Mouse (Mus musculus) hindbrain, postnatal 0 days (tissue): ENCODE measurements around the gene Fam83e. TPM values are rescaled to one million over a fixed set of nuclear protein-coding genes. Genes with fewer than 3 reads are reported as not detected.

Source experiments
- ATAC-seq: fragments of 200-750 bp; cut with Nextera tagmentation; 2 replicates; pipeline ENCODE4 v1.8.0; 2017; ENCODE audit warnings: mild to moderate bottlenecking, moderate TSS enrichment, moderate library complexity
- DNase-seq: peaks from one replicate; pipeline ENCODE4 v3.0.0-alpha.2; 2015; ENCODE audit warnings: low spot score
- H3K27ac ChIP-seq: fragments of 300-500 bp; sonication (generic); 2 replicates; pipeline ENCODE4 v1.5.1; 2014; ENCODE audit warnings: mild to moderate bottlenecking
- H3K27me3 ChIP-seq: fragments of 300-500 bp; sonication (generic); 2 replicates; pipeline ENCODE4 v1.6.1; 2014; ENCODE audit warnings: low read length, mixed read lengths; ENCODE audit not compliant: insufficient read depth
- H3K36me3 ChIP-seq: fragments of 300-500 bp; sonication (generic); 2 replicates; pipeline ENCODE4 v1.6.1; 2014; ENCODE audit warnings: low read length, mixed read lengths; ENCODE audit not compliant: insufficient read depth
- H3K4me1 ChIP-seq: fragments of 300-500 bp; sonication (generic); 2 replicates; pipeline ENCODE4 v1.6.1; 2014; ENCODE audit warnings: antibody characterized with exemption, low read length, mixed read lengths; ENCODE audit not compliant: insufficient read depth
- H3K4me2 ChIP-seq: fragments of 300-500 bp; sonication (generic); 2 replicates; pipeline ENCODE4 v1.6.1; 2014; ENCODE audit warnings: low read depth, mild to moderate bottlenecking, low read length, moderate library complexity, mixed read lengths
- H3K4me3 ChIP-seq: fragments of 300-500 bp; sonication (generic); 2 replicates; pipeline ENCODE4 v1.5.1; 2014; ENCODE audit warnings: low read length
- H3K9ac ChIP-seq: fragments of 300-500 bp; sonication (generic); replicated peaks from 2 replicates; pipeline ENCODE4 v1.6.1; 2014; ENCODE audit warnings: mild to moderate bottlenecking, low read length, moderate library complexity, mixed read lengths
- H3K9me3 ChIP-seq: fragments of 300-500 bp; sonication (generic); 2 replicates; pipeline ENCODE4 v1.6.1; 2016; ENCODE audit warnings: low read length, mixed read lengths
- CTCF ChIP-seq: IDR thresholded peaks from 2 replicates; pipeline ENCODE4 v1.5.1; 2016; ENCODE audit warnings: antibody characterized with exemption, control low read depth, low read depth
- WGBS: fragments of 180-500 bp; shearing (Covaris S2); extraction: QIAGEN DNeasy Blood & Tissue Kit; methylation state at CpG from one replicate; pipeline ENCODE4 v1.1.7; 2014; 5-methylcytosine and 5-hydroxymethylcytosine counted together
- polyA plus RNA-seq: library from polyadenylated mRNA; unstranded; fragments of >200 nt; fragmentation: Nextera tagmentation; extraction: Ambion mirVana; gene quantifications from 2 replicates; pipeline ENCODE4 v1.2.1, GENCODE M21; 2015
- total RNA-seq: library from RNA; depleted of rRNA; stranded (reverse); fragments of >200 nt; gene quantifications from 2 replicates; pipeline ENCODE4 v1.2.3, GENCODE M21; 2014; rRNA removed

Gene Fam83e
- total RNA-seq (0.11 and 0.16 TPM in 2 replicates), polyA plus RNA-seq (0.09 and 0.25 TPM in 2 replicates)

- Histone ChIP-seq H3K27me3 (no peaks in the 10 kb centered on the region), H3K36me3 (peaks cover 28% of the 10 kb centered on the region), H3K4me2 (no peak within 1 kb of the TSS), H3K4me1 (peaks cover 24% of the 10 kb centered on the region), H3K9ac (no peak within 1 kb of the TSS), H3K27ac (no peak within 1 kb of the TSS), H3K9me3 (no peaks in the 10 kb centered on the region), H3K4me3 (no peak within 1 kb of the TSS)
- 81% methylated on average over 13 of the region's 14 CpGs for WGBS
- ATAC-seq (no peak), DNase-seq (no peak)
- TF ChIP-seq CTCF, result peak; percentile 46
Observed at GRCm38 (mm10) chr7:45720413-45721233, at the start of gene Fam83e. Gene Fam83e (plus strand): TSS chr7:45721212.

DNA sequence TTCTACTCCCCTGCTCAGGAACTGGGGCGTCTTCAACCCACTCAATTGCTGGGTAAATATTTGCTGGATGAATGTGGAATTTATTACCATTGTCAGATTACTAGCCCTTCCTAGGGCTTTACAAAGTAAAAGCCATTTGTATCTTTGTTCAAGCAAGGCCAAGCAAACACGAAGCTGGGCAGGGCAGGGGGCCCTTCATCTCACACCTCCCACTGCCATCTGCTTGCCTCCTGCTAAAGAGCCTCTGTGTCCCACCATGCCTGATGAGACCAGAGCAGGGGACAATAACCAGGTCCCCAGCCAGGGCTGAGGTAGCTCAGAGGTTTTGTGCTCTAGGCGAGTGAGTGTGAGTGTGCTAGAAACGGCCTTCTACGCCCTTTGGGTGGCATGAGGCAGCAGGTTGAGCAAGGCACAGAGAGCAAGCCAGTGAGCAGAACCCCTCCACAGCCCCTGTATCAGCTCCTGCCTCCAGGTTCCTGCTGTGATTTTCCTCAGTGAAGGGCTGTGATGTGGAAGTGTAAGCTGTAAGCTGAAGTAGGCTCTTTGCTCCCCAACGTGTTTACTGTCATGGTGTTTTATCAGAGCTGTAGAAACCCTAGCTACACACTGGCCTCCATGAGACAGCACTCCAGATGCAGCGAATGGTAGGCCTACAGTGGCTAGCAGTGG lies 43.3 kb upstream of the Fam83e start:
- no peak overlapping the region for H3K9ac ChIP-seq
- ATAC-seq, result no peak
- DNase-seq, result no peak
- H3K27ac ChIP-seq, result no peak overlapping the region
- H3K36me3 ChIP-seq, result no peaks in the 10 kb centered on the region
- no peaks in the 10 kb centered on the region for H3K27me3 ChIP-seq
- WGBS, result 76% methylated on average over 7 of the region's 7 CpGs
- H3K4me3 ChIP-seq, result no peak overlapping the region
- H3K9me3 ChIP-seq, result no peaks in the 10 kb centered on the region
- TF ChIP-seq CTCF, result no peak
- no peaks in the 10 kb centered on the region for H3K4me1 ChIP-seq
- H3K4me2 ChIP-seq, result no peak overlapping the region

DNA sequence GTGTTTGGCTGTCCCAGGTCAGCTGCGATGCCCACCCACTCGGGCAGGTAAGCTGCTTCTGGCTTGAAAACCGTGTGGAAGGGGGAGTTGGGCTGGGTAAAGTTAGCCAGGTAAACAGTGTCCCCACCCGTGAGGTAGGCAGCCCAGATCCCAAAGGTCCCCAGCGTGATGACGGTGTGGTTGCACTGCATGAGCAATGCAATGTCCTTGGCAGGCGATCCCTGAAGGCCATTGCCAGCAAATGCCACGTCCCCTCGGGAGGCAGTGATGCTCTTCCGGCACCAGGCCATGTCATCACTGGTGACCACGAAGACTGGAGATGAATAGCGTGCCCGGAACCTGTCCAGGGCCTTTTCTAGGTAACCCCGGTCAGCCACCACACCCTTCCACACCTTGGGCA lies 42.5 kb upstream of the Fam83e start:
- no peaks in the 10 kb centered on the region for H3K27me3 ChIP-seq
- no peak overlapping the region for H3K4me2 ChIP-seq
- no peak for TF ChIP-seq CTCF
- H3K4me3 ChIP-seq, result no peak overlapping the region
- H3K27ac ChIP-seq, result no peak overlapping the region
- no peak overlapping the region for H3K9ac ChIP-seq
- 91% methylated on average over 14 of the region's 14 CpGs for WGBS
- no peaks in the 10 kb centered on the region for H3K36me3 ChIP-seq
- DNase-seq (no peak), ATAC-seq (no peak)
- no peaks in the 10 kb centered on the region for H3K4me1 ChIP-seq
- H3K9me3 ChIP-seq, result no peaks in the 10 kb centered on the region

- TF ChIP-seq CTCF, result no peak
- no peaks in the 10 kb centered on the region for H3K9me3 ChIP-seq
- H3K4me2 ChIP-seq, result no peak overlapping the region
- no peak overlapping the region for H3K4me3 ChIP-seq
- H3K27ac ChIP-seq, result no peak overlapping the region
- WGBS, result 64% methylated on average over 14 of the region's 14 CpGs
- H3K9ac ChIP-seq, result no peak overlapping the region
- no peaks in the 10 kb centered on the region for H3K4me1 ChIP-seq
- DNase-seq, result no peak
- no peaks in the 10 kb centered on the region for H3K27me3 ChIP-seq
- no peak for ATAC-seq
- no peaks in the 10 kb centered on the region for H3K36me3 ChIP-seq
Observed at GRCm38 (mm10) chr7:45679966-45680621, 40.9 kb upstream of the Fam83e start.

DNA sequence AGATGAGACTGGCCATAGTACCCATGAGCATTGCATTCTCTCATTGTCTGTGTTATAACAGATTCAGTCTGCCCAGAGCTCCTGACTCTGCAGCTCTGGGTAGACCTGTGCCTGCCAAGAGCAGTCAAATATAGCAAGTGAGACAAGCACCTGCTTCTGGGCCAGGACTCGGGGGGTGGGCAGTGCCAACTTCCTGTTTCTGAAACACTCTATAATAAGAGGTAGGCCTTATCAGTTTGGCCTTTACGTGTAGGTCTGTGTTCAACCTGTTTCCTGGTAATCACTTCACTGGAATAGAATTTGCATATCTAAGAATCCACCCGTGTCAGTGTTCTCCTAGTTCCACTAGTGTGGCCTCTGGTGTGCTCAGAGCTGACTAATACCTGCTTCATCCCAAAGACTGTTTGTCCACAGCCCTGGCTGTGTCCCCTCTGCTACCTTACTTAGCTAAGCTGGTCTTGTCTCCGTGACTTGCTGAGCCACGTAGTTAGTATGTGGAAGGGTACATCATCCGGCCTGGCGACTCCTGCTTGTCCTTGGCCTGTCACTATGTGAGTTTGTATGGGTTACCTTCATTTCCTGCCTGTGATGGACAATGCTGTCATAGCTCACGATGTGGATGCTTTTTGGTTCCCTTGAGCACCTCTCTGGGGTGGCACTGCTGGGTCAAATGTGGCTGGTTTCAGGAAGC lies 39.8 kb upstream of the Fam83e start:
- Histone ChIP-seq H3K4me2 (no peak overlapping the region), H3K4me3 (no peak overlapping the region), H3K27me3 (no peaks in the 10 kb centered on the region), H3K4me1 (no peaks in the 10 kb centered on the region), H3K27ac (no peak overlapping the region), H3K9me3 (no peaks in the 10 kb centered on the region), H3K9ac (no peak overlapping the region), H3K36me3 (no peaks in the 10 kb centered on the region)
- 86% methylated on average over 8 of the region's 8 CpGs for whole genome bisulfite sequencing
- ATAC-seq (no peak), DNase-seq (no peak)
- no peak for TF ChIP-seq CTCF
